Mouse (Mus musculus): ENCODE data around the gene 4930518I15Rik. TPM values are rescaled to one million over a fixed set of nuclear protein-coding genes. Genes with fewer than 3 reads are reported as not detected.
A peak's percentile ranks its signal among the peaks of the same experiment; 100 is the strongest.
"Not testable (repeated sequence)": the region's sequence is repeated elsewhere in the genome, so short reads cannot be mapped to it uniquely, and the experiment has no call there.

4930518I15Rik gene
- 2.4 and 2.7 TPM in 2 replicates for polyA plus RNA-seq (2015; fragmentation: Nextera tagmentation; extraction: Ambion mirVana)

- Histone ChIP-seq H3K9me3 (ENCODE audit: control insufficient read depth, low read length) (no peaks in the 10 kb centered on the region), H3K9ac (ENCODE audit: low read length) (no peak within 1 kb of the TSS), H3K27ac (replicated peaks) (peak within 1 kb of the TSS; percentile 56; the same call in 1 of the 2 replicates), H3K36me3 (ENCODE audit: control insufficient read depth, insufficient read depth, low read length) (no peaks in the 10 kb centered on the region), H3K27me3 (ENCODE audit: control insufficient read depth, insufficient read depth, low read length) (no peaks in the 10 kb centered on the region), H3K4me3 (ENCODE audit: low read depth, low read length) (no peak within 1 kb of the TSS), H3K4me2 (replicated peaks; ENCODE audit: low read depth) (no peak within 1 kb of the TSS), H3K4me1 (replicated peaks; ENCODE audit: control insufficient read depth, insufficient read depth) (0 out of 2 replicates have a peak, but pooled peaks cover 3% of the 10 kb centered on the region)
- TF ChIP-seq CTCF (IDR thresholded peaks at IDR 0.05; ENCODE audit: low read depth) (no peak), EP300 (optimal IDR thresholded peaks at IDR 0.05) (no peak)
- ATAC-seq (ENCODE audit: low FRiP score, low TSS enrichment) (no peak), DNase-seq (ENCODE audit: low spot score) (no peak)
- 89% methylated on average over 2 of the region's 2 CpGs for WGBS
Observed at GRCm38 (mm10) chr2:156857835-156858234, at the start of gene 4930518I15Rik. Gene 4930518I15Rik (minus strand): TSS chr2:156857946.

- H3K9me3 ChIP-seq (ENCODE audit: control insufficient read depth, low read length); H3K9ac ChIP-seq (ENCODE audit: low read length); H3K27me3 ChIP-seq (ENCODE audit: control insufficient read depth, insufficient read depth, low read length); H3K4me1 ChIP-seq (replicated peaks; ENCODE audit: control insufficient read depth, insufficient read depth); H3K27ac ChIP-seq (replicated peaks); ATAC-seq (ENCODE audit: low FRiP score, low TSS enrichment); DNase-seq (ENCODE audit: low spot score); H3K4me2 ChIP-seq (replicated peaks; ENCODE audit: low read depth); H3K36me3 ChIP-seq (ENCODE audit: control insufficient read depth, insufficient read depth, low read length); H3K4me3 ChIP-seq (ENCODE audit: low read depth, low read length): not testable (repeated sequence)
- WGBS = 32% methylated on average over 4 of the region's 4 CpGs
Observed at GRCm38 (mm10) chr2:156905931-156906330, 48.2 kb upstream of the 4930518I15Rik start.

GRCm38 (mm10) chr2:156904976-156905717 lies 47.4 kb upstream of the 4930518I15Rik start:
- H3K36me3 ChIP-seq (ENCODE audit: control insufficient read depth, insufficient read depth, low read length) = no peaks in the 10 kb centered on the region
- H3K9me3 ChIP-seq (ENCODE audit: control insufficient read depth, low read length) = no peaks in the 10 kb centered on the region
- 0 out of 2 replicates have a peak, but pooled peaks have one; percentile 61 for ATAC-seq (ENCODE audit: low FRiP score, low TSS enrichment)
- no peak overlapping the region for H3K9ac ChIP-seq (ENCODE audit: low read length)
- H3K4me2 ChIP-seq (replicated peaks; ENCODE audit: low read depth) = no peak overlapping the region
- H3K4me1 ChIP-seq (replicated peaks; ENCODE audit: control insufficient read depth, insufficient read depth) = no peaks in the 10 kb centered on the region
- H3K27me3 ChIP-seq (ENCODE audit: control insufficient read depth, insufficient read depth, low read length) = no peaks in the 10 kb centered on the region
- WGBS = 19% methylated on average over 6 of the region's 6 CpGs
- DNase-seq (ENCODE audit: low spot score) = peak; percentile 71
- H3K4me3 ChIP-seq (ENCODE audit: low read depth, low read length) = no peak overlapping the region
- TF ChIP-seq EP300 (optimal IDR thresholded peaks at IDR 0.05) (no peak), CTCF (IDR thresholded peaks at IDR 0.05; ENCODE audit: low read depth) (peak; percentile 89)
- no peak overlapping the region for H3K27ac ChIP-seq (replicated peaks)

GRCm38 (mm10) chr2:156903367-156903766 lies 45.6 kb upstream of the 4930518I15Rik start:
- TF ChIP-seq CTCF (IDR thresholded peaks at IDR 0.05; ENCODE audit: low read depth) = peak; percentile 59
- TF ChIP-seq EP300 (optimal IDR thresholded peaks at IDR 0.05) = no peak
- 34% methylated on average over 2 of the region's 2 CpGs for WGBS
- Histone ChIP-seq H3K4me1 (replicated peaks; ENCODE audit: control insufficient read depth, insufficient read depth) (no peaks in the 10 kb centered on the region), H3K27ac (replicated peaks) (no peak overlapping the region), H3K4me3 (ENCODE audit: low read depth, low read length) (no peak overlapping the region), H3K36me3 (ENCODE audit: control insufficient read depth, insufficient read depth, low read length) (no peaks in the 10 kb centered on the region), H3K4me2 (replicated peaks; ENCODE audit: low read depth) (no peak overlapping the region), H3K9me3 (ENCODE audit: control insufficient read depth, low read length) (no peaks in the 10 kb centered on the region), H3K27me3 (ENCODE audit: control insufficient read depth, insufficient read depth, low read length) (no peaks in the 10 kb centered on the region), H3K9ac (ENCODE audit: low read length) (no peak overlapping the region)
- ATAC-seq (ENCODE audit: low FRiP score, low TSS enrichment) = no peak
- no peak for DNase-seq (ENCODE audit: low spot score)

- not testable (repeated sequence) for H3K4me3 ChIP-seq (ENCODE audit: low read depth, low read length); H3K9me3 ChIP-seq (ENCODE audit: control insufficient read depth, low read length); H3K36me3 ChIP-seq (ENCODE audit: control insufficient read depth, insufficient read depth, low read length); H3K27me3 ChIP-seq (ENCODE audit: control insufficient read depth, insufficient read depth, low read length); H3K9ac ChIP-seq (ENCODE audit: low read length); H3K4me2 ChIP-seq (replicated peaks; ENCODE audit: low read depth); ATAC-seq (ENCODE audit: low FRiP score, low TSS enrichment); H3K4me1 ChIP-seq (replicated peaks; ENCODE audit: control insufficient read depth, insufficient read depth); H3K27ac ChIP-seq (replicated peaks); DNase-seq (ENCODE audit: low spot score)
- WGBS = 64% methylated on average over 4 of the region's 4 CpGs
Observed at GRCm38 (mm10) chr2:156902411-156902810, 44.7 kb upstream of the 4930518I15Rik start.

GRCm38 (mm10) chr2:156901883-156902282 lies 44.1 kb upstream of the 4930518I15Rik start:
- ATAC-seq (ENCODE audit: low FRiP score, low TSS enrichment) (no peak), DNase-seq (ENCODE audit: low spot score) (no peak)
- Histone ChIP-seq H3K9ac (ENCODE audit: low read length) (no peak overlapping the region), H3K9me3 (ENCODE audit: control insufficient read depth, low read length) (no peaks in the 10 kb centered on the region), H3K27me3 (ENCODE audit: control insufficient read depth, insufficient read depth, low read length) (no peaks in the 10 kb centered on the region), H3K36me3 (ENCODE audit: control insufficient read depth, insufficient read depth, low read length) (no peaks in the 10 kb centered on the region), H3K27ac (replicated peaks) (no peak overlapping the region), H3K4me2 (replicated peaks; ENCODE audit: low read depth) (no peak overlapping the region), H3K4me3 (ENCODE audit: low read depth, low read length) (no peak overlapping the region), H3K4me1 (replicated peaks; ENCODE audit: control insufficient read depth, insufficient read depth) (no peaks in the 10 kb centered on the region)
- WGBS = 67% methylated on average over 6 of the region's 6 CpGs
- TF ChIP-seq EP300 (optimal IDR thresholded peaks at IDR 0.05) (no peak), CTCF (IDR thresholded peaks at IDR 0.05; ENCODE audit: low read depth) (no peak)
